In the genomic region with DNA sequence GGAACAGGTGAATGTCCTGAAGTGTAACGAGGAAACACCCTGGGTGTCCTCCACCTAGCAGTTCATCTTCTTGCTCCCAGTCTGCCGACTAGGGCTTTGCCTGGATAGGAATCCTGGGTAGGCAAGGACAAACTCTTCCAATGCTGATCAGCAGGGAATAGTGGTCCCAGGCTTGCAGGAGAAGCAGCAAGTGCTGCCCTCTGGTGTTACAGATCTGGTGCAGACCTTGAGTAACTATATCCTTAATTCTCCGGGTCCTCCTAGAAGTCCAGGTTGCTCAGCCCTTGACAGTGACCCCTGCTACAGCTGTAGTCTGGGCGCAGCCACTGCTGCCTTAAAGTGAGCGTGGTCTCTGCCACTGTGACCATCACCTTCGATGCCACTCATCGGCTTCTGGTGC, we compare ENCODE assay signal across 7 mouse cellular contexts. TPM values are rescaled to one million over a fixed set of nuclear protein-coding genes. Genes with fewer than 3 reads are reported as not detected.
DNase-seq lines count a peak whose midpoint lies in the region; ATAC-seq and TF ChIP-seq lines count a peak whose summit lies in the region.

No protein-coding gene starts in this region.

- no peak overlapping the region for H3K4me2 ChIP-seq in midbrain, embryonic 11.5 days

- DNase-seq in ES-E14 (ENCODE audit: low read depth, low spot score) (peak; percentile 51), adipocyte (ENCODE audit: low spot score) (peak; percentile 41)
- DNase-seq in embryo, embryonic 9.5 days (ENCODE audit: extremely low spot score) = peak; percentile 65
- peak; percentile 60 to 62 for DNase-seq in heart, postnatal 36 days
- peak; percentile 54 to 58 for DNase-seq in layer of hippocampus, postnatal 36 days
- DNase-seq in midbrain, embryonic 11.5 days (ENCODE audit: low spot score, missing footprints) = peak; percentile 90
- DNase-seq in urinary bladder, postnatal 4 days (ENCODE audit: low spot score in 2 of 2) = peak; percentile 51 to 65

- no peak overlapping the region for H3K27ac ChIP-seq in ES-E14 (ENCODE audit: insufficient read depth, low read depth, low read length, poor library complexity, severe bottlenecking)
- H3K27ac ChIP-seq in midbrain, embryonic 11.5 days (ENCODE audit: low read depth, low read length) = no peak overlapping the region

- ATAC-seq in midbrain, embryonic 11.5 days (ENCODE audit: low FRiP score) = 0 out of 2 replicates have a peak, but pooled peaks have one; percentile 30

- no peak overlapping the region for H3K4me3 ChIP-seq in ES-E14 (ENCODE audit: insufficient read depth in 1 of 2, low read depth in 1 of 2, low read length in 2 of 2, poor library complexity in 1 of 2, severe bottlenecking in 1 of 2)
- no peak overlapping the region for H3K4me3 ChIP-seq in midbrain, embryonic 11.5 days (ENCODE audit: low read depth, low read length)

- no peaks in the 10 kb centered on the region for H3K27me3 ChIP-seq in midbrain, embryonic 11.5 days (ENCODE audit: control insufficient read depth, insufficient read depth, low read length)

- WGBS in midbrain, embryonic 11.5 days = 37% methylated on average over 7 of the region's 7 CpGs

- in situ Hi-C loops in ES-E14 (cut with MboI; ENCODE audit: low sequenced_read_pairs in 2 of 2, unreplicated experiment in 2 of 2) = loop anchor here in 1 of 2 experiments (10.0 kb wide), 1 partner anchor 95 kb away; no protein-coding TSS in a partner anchor

- no peaks in the 10 kb centered on the region for H3K9me3 ChIP-seq in ES-E14 (ENCODE audit: control insufficient read depth, insufficient read depth, low read depth, low read length)
- no peaks in the 10 kb centered on the region for H3K9me3 ChIP-seq in midbrain, embryonic 11.5 days (ENCODE audit: control insufficient read depth, low read length)

- H3K36me3 ChIP-seq in ES-E14 (ENCODE audit: control insufficient read depth, insufficient read depth, low read length, poor library complexity, severe bottlenecking) = no peaks in the 10 kb centered on the region
- H3K36me3 ChIP-seq in midbrain, embryonic 11.5 days (ENCODE audit: control insufficient read depth, insufficient read depth, low read length) = no peaks in the 10 kb centered on the region

- H3K4me1 ChIP-seq in ES-E14 (ENCODE audit: control insufficient read depth in 2 of 2, insufficient read depth in 2 of 2, low read length in 2 of 2, poor library complexity in 1 of 2) = no peaks in the 10 kb centered on the region
- H3K4me1 ChIP-seq in midbrain, embryonic 11.5 days (ENCODE audit: control insufficient read depth, insufficient read depth, low read length) = no peaks in the 10 kb centered on the region

- intact Hi-C loops in heart, postnatal 36 days (cut with DNase I) = loop anchor here (1.0 kb wide), 1 partner anchor 78 kb away; no protein-coding TSS in a partner anchor

- no peak overlapping the region for H3K9ac ChIP-seq in ES-E14 (ENCODE audit: insufficient read depth, low read depth, low read length, poor library complexity, severe bottlenecking)
- no peak overlapping the region for H3K9ac ChIP-seq in midbrain, embryonic 11.5 days (ENCODE audit: low read length)

TF ChIP-seq in ES-E14, 5 proteins besides CTCF, POLR2A, EP300 and RAD21:
- TF ChIP-seq HCFC1 (IDR thresholded peaks at IDR 0.05; ENCODE audit: borderline replicate concordance, insufficient read depth, low read length) (no peak), ZC3H11A (IDR thresholded peaks at IDR 0.05; ENCODE audit: borderline replicate concordance, low read depth, low read length) (peak; percentile 63; the same call in 1 of the 2 replicates)

RNA-seq across cellular contexts. Expression of a gene that starts 12.7 kb away (rescaled TPM):
- 6.3 and 8.2 TPM in 2 replicates for total RNA-seq in ES-E14 (2012; rRNA removed)
- total RNA-seq in heart, postnatal 36 days (2021) = 10 to 100 TPM; 17.0 to 22.3 TPM
- total RNA-seq in layer of hippocampus, postnatal 36 days (2021) = 1 to 10 TPM; 5.3 to 5.5 TPM
- 6.8 and 9.8 TPM in 2 replicates for polyA plus RNA-seq in midbrain, embryonic 11.5 days (2014; fragmentation: Nextera tagmentation; extraction: Ambion mirVana)

RNA-seq across cellular contexts. Expression of a gene that starts 13.0 kb away (rescaled TPM):
- 0.53 and 0.89 TPM in 2 replicates for total RNA-seq in ES-E14 (2012; rRNA removed)
- total RNA-seq in heart, postnatal 36 days (2021) = under 1 TPM; 0.60 to 0.86 TPM
- 100 to 1,000 TPM; 101 to 105 TPM for total RNA-seq in layer of hippocampus, postnatal 36 days (2021)
- 0.33 and 0.63 TPM in 2 replicates for polyA plus RNA-seq in midbrain, embryonic 11.5 days (2014; fragmentation: Nextera tagmentation; extraction: Ambion mirVana)

RNA-seq across cellular contexts. Expression of a gene that starts 48.2 kb away (rescaled TPM):
- 7.1 and 7.5 TPM in 2 replicates for total RNA-seq in ES-E14 (2012; rRNA removed)
- total RNA-seq in heart, postnatal 36 days (2021) = 1 to 10 TPM; 9.5 to 9.7 TPM
- 10 to 100 TPM; 30.0 to 31.6 TPM for total RNA-seq in layer of hippocampus, postnatal 36 days (2021)
- 2.6 and 3.3 TPM in 2 replicates for polyA plus RNA-seq in midbrain, embryonic 11.5 days (2014; fragmentation: Nextera tagmentation; extraction: Ambion mirVana)

Comparison
In these comparisons a context has a peak if more than half of its experiments do, and no peak if none do; other contexts are left out.
1. RNA of a gene that starts 13.0 kb away (total RNA-seq): 101 to 105 TPM in layer of hippocampus, postnatal 36 days; 0.53 to 0.89 TPM in ES-E14 and 0.60 to 0.86 TPM in heart, postnatal 36 days; every median in the first group is over 10 times any median in the second.
2. Peak in every context shown above with its lines, with median percentiles within 50 percentile points of each other: DNase-seq.